Mouse (Mus musculus) neural tube, embryonic 11.5 days (tissue): ENCODE measurements at regions not wholly inside any gene's neighbourhood (a gene's known extent, or its start where the extent isn't known, plus 50 kb on each side); places are given as distances from the start of the nearest gene placed in this dataset.

Experiments
- ATAC-seq: fragments of 200-750 bp; cut with Nextera tagmentation; 2 replicates; pipeline ENCODE4 v1.8.0; 2017; ENCODE audit warnings: moderate number of reproducible peaks, mild to moderate bottlenecking, moderate TSS enrichment, moderate library complexity; ENCODE audit not compliant: insufficient read depth, low FRiP score, low TSS enrichment
- DNase-seq: peaks from one replicate; pipeline ENCODE4 v3.0.0-alpha.2; 2015; ENCODE audit warnings: low spot score
- H3K27ac ChIP-seq: fragments of 300-500 bp; sonication (generic); 2 replicates; pipeline ENCODE4 v1.5.1; 2014; ENCODE audit warnings: low read depth, mild to moderate bottlenecking, low read length
- H3K27me3 ChIP-seq: fragments of 300-500 bp; sonication (generic); 2 replicates; pipeline ENCODE4 v1.6.1; 2014; ENCODE audit warnings: mild to moderate bottlenecking, low read length, mixed read lengths; ENCODE audit not compliant: control insufficient read depth, insufficient read depth
- H3K36me3 ChIP-seq: fragments of 300-500 bp; sonication (generic); 2 replicates; pipeline ENCODE4 v1.6.1; 2014; ENCODE audit warnings: mild to moderate bottlenecking, low read length, moderate library complexity, mixed read lengths; ENCODE audit not compliant: control insufficient read depth, insufficient read depth
- H3K4me1 ChIP-seq: fragments of 300-500 bp; sonication (generic); 2 replicates; pipeline ENCODE4 v1.6.1; 2014; ENCODE audit warnings: low read length, mixed read lengths; ENCODE audit not compliant: control insufficient read depth, insufficient read depth
- H3K4me2 ChIP-seq: fragments of 300-500 bp; sonication (generic); 2 replicates; pipeline ENCODE4 v1.6.1; 2014; ENCODE audit warnings: low read depth, mild to moderate bottlenecking, moderate library complexity
- H3K4me3 ChIP-seq: fragments of 300-500 bp; sonication (generic); 2 replicates; pipeline ENCODE4 v1.5.1; 2014; ENCODE audit warnings: low read depth, low read length
- H3K9ac ChIP-seq: fragments of 300-500 bp; sonication (generic); 2 replicates; pipeline ENCODE4 v1.6.1; 2014; ENCODE audit warnings: mild to moderate bottlenecking, low read length
- H3K9me3 ChIP-seq: fragments of 300-500 bp; sonication (generic); 2 replicates; pipeline ENCODE4 v1.6.1; 2016; ENCODE audit warnings: low read length; ENCODE audit not compliant: control insufficient read depth

- no peaks in the 10 kb centered on the region for H3K36me3 ChIP-seq
- no peak overlapping the region for H3K4me2 ChIP-seq
- DNase-seq (no peak), ATAC-seq (peak; percentile 53; the same call in 1 of the 2 replicates)
- no peaks in the 10 kb centered on the region for H3K27me3 ChIP-seq
- no peak overlapping the region for H3K27ac ChIP-seq
- no peaks in the 10 kb centered on the region for H3K4me1 ChIP-seq
- no peaks in the 10 kb centered on the region for H3K9me3 ChIP-seq
- no peak overlapping the region for H3K4me3 ChIP-seq
- H3K9ac ChIP-seq = no peak overlapping the region
Measured at GRCm38 (mm10) chrX:89115560-89115959, 293.9 kb downstream of the Pet2 start.
